Mouse (Mus musculus) adrenal gland, adult 2 months (tissue): Measurements from ENCODE around the gene Grb7. TPM values are rescaled to one million over a fixed set of nuclear protein-coding genes. Genes with fewer than 3 reads are reported as not detected.

ENCODE experiments used
- polyA plus RNA-seq: library from polyadenylated mRNA; depleted of rRNA; stranded (reverse); fragments of >200 nt; gene quantifications from 2 replicates; pipeline ENCODE4 v1.2.3, GENCODE M21; 2012; rRNA removed
- total RNA-seq, 2 experiments: library from RNA; stranded (reverse); gene quantifications; 2 replicates each; pipeline ENCODE4 v1.2.3; 2021

Grb7 gene
- total and polyA plus RNA-seq, 3 experiments, result 0.35 to 0.97 (median 0.45) TPM

Other genes starting within 250 kb of the Grb7 start
- 10 to 100 TPM; 33.0 to 52.8 TPM for gene Cdk12, start 243.3 kb upstream of the Grb7 start, total RNA-seq
- gene Cdk12, start 243.3 kb upstream of the Grb7 start, polyA plus RNA-seq, result 7.4 and 8.3 TPM in 2 replicates
- gene Neurod2, start 116.7 kb upstream of the Grb7 start, total RNA-seq, result not detected
- gene Neurod2, start 116.7 kb upstream of the Grb7 start, polyA plus RNA-seq, result not detected in 2 replicates
- under 1 TPM; 0.17 to 0.55 TPM for gene Ppp1r1b, start 98.0 kb upstream of the Grb7 start, total RNA-seq
- 0.22 and 0.37 TPM in 2 replicates for gene Ppp1r1b, start 98.0 kb upstream of the Grb7 start, polyA plus RNA-seq
- gene Stard3, start 88.0 kb upstream of the Grb7 start, total RNA-seq, result 10 to 100 TPM; 20.8 to 23.5 TPM
- 65.3 and 67.8 TPM in 2 replicates for gene Stard3, start 88.0 kb upstream of the Grb7 start, polyA plus RNA-seq
- under 1 TPM; 0.31 to 0.32 TPM for gene Tcap, start 62.6 kb upstream of the Grb7 start, total RNA-seq
- gene Tcap, start 62.6 kb upstream of the Grb7 start, polyA plus RNA-seq, result 0.46 and 0.54 TPM in 2 replicates
- 100 to 1,000 TPM; 314 to 601 TPM for gene Pnmt, start 59.9 kb upstream of the Grb7 start, total RNA-seq
- gene Pnmt, start 59.9 kb upstream of the Grb7 start, polyA plus RNA-seq, result 379 and 598 TPM in 2 replicates
- gene Pgap3, start 45.9 kb upstream of the Grb7 start, total RNA-seq, result 1 to 10 TPM; 4.7 to 5.9 TPM
- 18.4 and 20.3 TPM in 2 replicates for gene Pgap3, start 45.9 kb upstream of the Grb7 start, polyA plus RNA-seq
- gene Erbb2, start 33.9 kb upstream of the Grb7 start, total RNA-seq, result 1 to 10 TPM; 2.4 to 5.9 TPM
- 7.0 and 7.2 TPM in 2 replicates for gene Erbb2, start 33.9 kb upstream of the Grb7 start, polyA plus RNA-seq
- 10 to 100 TPM; 88.5 to 93.5 TPM for gene Mien1, start 7.4 kb upstream of the Grb7 start, total RNA-seq
- 43.0 and 49.2 TPM in 2 replicates for gene Mien1, start 7.4 kb upstream of the Grb7 start, polyA plus RNA-seq
- under 1 TPM; 0.72 to 0.86 TPM for gene Ikzf3, start 99.6 kb downstream of the Grb7 start, total RNA-seq
- 0.10 and 0.36 TPM in 2 replicates for gene Ikzf3, start 99.6 kb downstream of the Grb7 start, polyA plus RNA-seq
- gene Zpbp2, start 104.7 kb downstream of the Grb7 start, total RNA-seq, result under 1 TPM; 0.66 to 0.69 TPM
- gene Zpbp2, start 104.7 kb downstream of the Grb7 start, polyA plus RNA-seq, result 0.10 and 0.30 TPM in 2 replicates
- gene Ormdl3, start 141.0 kb downstream of the Grb7 start, total RNA-seq, result 100 to 1,000 TPM in 1 of 2 experiments, 10 to 100 TPM in 1; 94.9 to 180 TPM
- 151 and 188 TPM in 2 replicates for gene Ormdl3, start 141.0 kb downstream of the Grb7 start, polyA plus RNA-seq
- gene Lrrc3c, start 151.9 kb downstream of the Grb7 start, total RNA-seq, result not detected
- not detected in 2 replicates for gene Lrrc3c, start 151.9 kb downstream of the Grb7 start, polyA plus RNA-seq
- gene Gm12355, start 179.3 kb downstream of the Grb7 start, total RNA-seq, result 10 to 100 TPM in 1 of 2 experiments, 1 to 10 TPM in 1; 6.3 to 15.3 TPM
- not detected in 2 replicates for gene Gm12355, start 179.3 kb downstream of the Grb7 start, polyA plus RNA-seq
- gene Gsdma3, start 180.0 kb downstream of the Grb7 start, total RNA-seq, result 10 to 100 TPM in 1 of 2 experiments, 1 to 10 TPM in 1; 4.7 to 19.4 TPM
- not detected in 2 replicates for gene Gsdma3, start 180.0 kb downstream of the Grb7 start, polyA plus RNA-seq
- gene Gsdma2, start 200.4 kb downstream of the Grb7 start, total RNA-seq, result under 1 TPM; 0.35 to 0.69 TPM
- gene Gsdma2, start 200.4 kb downstream of the Grb7 start, polyA plus RNA-seq, result 0.12 TPM in 2 replicates
- not detected for gene Gsdma, start 218.0 kb downstream of the Grb7 start, total RNA-seq
- not detected in 2 replicates for gene Gsdma, start 218.0 kb downstream of the Grb7 start, polyA plus RNA-seq
- gene Psmd3, start 236.2 kb downstream of the Grb7 start, total RNA-seq, result 100 to 1,000 TPM; 128 to 130 TPM
- 177 and 195 TPM in 2 replicates for gene Psmd3, start 236.2 kb downstream of the Grb7 start, polyA plus RNA-seq